Mouse (Mus musculus): ENCODE measurements around the gene Mpz. TPM values are rescaled to one million over a fixed set of nuclear protein-coding genes. Genes with fewer than 3 reads are reported as not detected.

Mpz gene
- total and polyA plus RNA-seq, 2 experiments, result 0.09 to 0.27 TPM

DNA sequence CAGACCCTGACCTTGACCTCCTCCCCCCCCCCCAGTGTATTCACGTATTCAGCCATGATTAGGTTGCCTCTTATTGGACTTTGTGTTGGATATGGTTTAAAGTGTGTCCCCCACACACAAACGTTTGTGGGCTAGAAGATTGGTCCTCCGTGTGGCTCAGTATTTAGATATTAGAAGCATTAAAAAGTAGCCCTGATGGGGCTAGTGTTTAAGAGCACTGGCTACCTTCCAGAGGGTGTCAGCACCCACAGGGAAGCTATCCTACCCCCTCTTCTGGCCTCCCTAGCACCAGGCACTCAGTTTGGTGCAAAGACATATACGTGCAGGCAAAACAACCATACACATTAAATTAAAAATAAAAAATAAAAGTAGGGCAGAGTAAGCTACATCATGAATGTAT is 37.5 kb upstream of the Mpz start:
- H3K79me2 ChIP-seq (ENCODE audit: control insufficient read depth, insufficient read depth, low read length), result no peaks in the 10 kb centered on the region
- no peak overlapping the region for H3K4me3 ChIP-seq (ENCODE audit: insufficient read depth, low read depth, low read length)
- H3K27ac ChIP-seq (replicated peaks; ENCODE audit: insufficient read depth, low read depth, low read length), result 0 out of 2 replicates have a peak overlapping the region, but pooled peaks have one; percentile 78
- DNase-seq (ENCODE audit: extremely low read depth, low read depth, low spot score), result no peak
- WGBS, result 68% methylated on average over 4 of the region's 4 CpGs
- H3K9ac ChIP-seq (ENCODE audit: low read depth, low read length), result no peak overlapping the region
- TF ChIP-seq POLR2A (IDR thresholded peaks at IDR 0.05; ENCODE audit: extremely low read depth, insufficient read depth, low read length) (no peak), CTCF (IDR thresholded peaks at IDR 0.05; ENCODE audit: low read depth, low read length) (no peak)
- peaks cover 11% of the 10 kb centered on the region for H3K4me1 ChIP-seq (ENCODE audit: control insufficient read depth, insufficient read depth, low read length)
- no peaks in the 10 kb centered on the region for H3K27me3 ChIP-seq (ENCODE audit: control insufficient read depth, insufficient read depth, low read length)
- no peaks in the 10 kb centered on the region for H3K36me3 ChIP-seq (ENCODE audit: control insufficient read depth, insufficient read depth, low read length)

DNA sequence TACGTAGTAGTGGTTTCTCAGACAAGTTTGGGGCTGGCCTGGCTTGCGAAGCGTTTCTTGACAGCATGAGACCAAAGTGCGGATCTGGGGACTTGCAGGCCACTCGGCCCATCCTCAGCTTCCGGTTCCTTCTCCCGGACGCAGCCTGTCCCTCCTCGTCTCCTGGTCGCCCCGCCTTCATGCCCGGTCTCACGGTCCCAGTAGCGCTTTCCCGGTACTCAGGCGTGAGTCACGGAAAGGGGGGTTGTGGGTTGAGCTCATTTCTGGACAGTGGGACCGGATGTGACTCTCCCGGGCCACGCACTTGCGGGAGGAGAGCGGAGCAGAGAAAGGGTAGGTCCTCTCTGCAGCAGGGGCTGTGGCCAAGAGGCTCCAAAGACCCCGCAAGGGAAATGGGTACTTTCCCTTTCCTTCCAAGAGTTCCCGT is 36.6 kb upstream of the Mpz start, which contains the start of gene Cfap126:
Gene Cfap126, plus strand, starts transcription at position 46 of the 427 bp plus-strand sequence.
- H3K27ac ChIP-seq (replicated peaks; ENCODE audit: insufficient read depth, low read depth, low read length), result peak within 1 kb of the TSS; percentile 78
- peak within 1 kb of the TSS; percentile 68 for H3K4me3 ChIP-seq (ENCODE audit: insufficient read depth, low read depth, low read length)
- no peak for TF ChIP-seq CTCF (IDR thresholded peaks at IDR 0.05; ENCODE audit: low read depth, low read length)
- peak; percentile 64; the same call in 1 of the 2 replicates for TF ChIP-seq POLR2A (IDR thresholded peaks at IDR 0.05; ENCODE audit: extremely low read depth, insufficient read depth, low read length)
- 4% methylated on average over 24 of the region's 24 CpGs for WGBS
- H3K36me3 ChIP-seq (ENCODE audit: control insufficient read depth, insufficient read depth, low read length), result no peaks in the 10 kb centered on the region
- H3K4me1 ChIP-seq (ENCODE audit: control insufficient read depth, insufficient read depth, low read length), result peaks cover 11% of the 10 kb centered on the region
- no peaks in the 10 kb centered on the region for H3K27me3 ChIP-seq (ENCODE audit: control insufficient read depth, insufficient read depth, low read length)
- peak; percentile 89 for DNase-seq (ENCODE audit: extremely low read depth, low read depth, low spot score)
- H3K79me2 ChIP-seq (ENCODE audit: control insufficient read depth, insufficient read depth, low read length), result no peaks in the 10 kb centered on the region
- peak within 1 kb of the TSS; percentile 76 for H3K9ac ChIP-seq (ENCODE audit: low read depth, low read length)

DNA sequence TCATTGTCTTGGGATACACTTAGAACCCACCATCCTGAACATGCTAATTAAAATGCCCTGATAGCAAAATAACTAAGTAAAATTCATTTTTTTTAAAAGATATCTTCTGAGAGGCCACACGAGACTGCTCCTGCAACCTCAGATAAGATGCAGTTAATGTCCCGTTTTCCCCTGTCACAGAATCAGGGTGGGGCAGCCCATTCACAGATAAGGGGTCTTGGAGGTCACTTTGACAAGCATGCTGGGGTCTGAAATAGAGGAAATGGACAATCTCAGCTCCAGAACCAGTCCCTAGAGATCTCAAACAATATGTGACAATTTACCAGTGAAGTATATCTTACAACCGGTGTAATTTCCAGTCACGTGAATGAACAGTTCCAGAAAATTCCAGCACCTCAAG is 34.2 kb upstream of the Mpz start:
- peaks cover 8% of the 10 kb centered on the region for H3K4me1 ChIP-seq (ENCODE audit: control insufficient read depth, insufficient read depth, low read length)

DNA sequence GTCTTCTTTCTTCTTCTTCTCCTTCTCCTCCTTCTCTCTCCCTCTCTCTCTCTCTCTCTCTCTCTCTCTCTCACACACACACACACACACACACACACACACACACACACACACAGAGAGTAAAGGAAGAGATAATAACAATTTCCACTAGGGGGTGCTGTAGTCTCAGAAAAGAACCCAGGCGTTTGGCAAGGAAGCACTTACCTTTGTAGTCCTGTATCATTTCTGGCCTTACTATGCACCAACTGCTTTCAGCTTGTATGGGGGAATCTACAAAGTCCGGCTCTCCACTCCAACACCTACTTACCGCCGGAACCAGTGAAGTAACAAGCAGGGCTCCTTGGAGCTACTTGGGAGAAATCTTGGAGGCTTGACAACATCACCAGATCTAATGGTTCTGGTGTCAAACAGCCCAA is 32.2 kb upstream of the Mpz start:
- no peaks in the 10 kb centered on the region for H3K36me3 ChIP-seq (ENCODE audit: control insufficient read depth, insufficient read depth, low read length)
- H3K4me1 ChIP-seq (ENCODE audit: control insufficient read depth, insufficient read depth, low read length), result peaks cover 5% of the 10 kb centered on the region; the same call in 1 of the 2 replicates
- peak; percentile 81 for DNase-seq (ENCODE audit: extremely low read depth, low read depth, low spot score)
- TF ChIP-seq POLR2A (IDR thresholded peaks at IDR 0.05; ENCODE audit: extremely low read depth, insufficient read depth, low read length) (no peak), CTCF (IDR thresholded peaks at IDR 0.05; ENCODE audit: low read depth, low read length) (peak; percentile 22; the same call in 1 of the 2 replicates)
- H3K27ac ChIP-seq (replicated peaks; ENCODE audit: insufficient read depth, low read depth, low read length), result no peak overlapping the region
- no peak overlapping the region for H3K9ac ChIP-seq (ENCODE audit: low read depth, low read length)
- 7% methylated on average over 4 of the region's 4 CpGs for WGBS
- H3K79me2 ChIP-seq (ENCODE audit: control insufficient read depth, insufficient read depth, low read length), result no peaks in the 10 kb centered on the region
- H3K27me3 ChIP-seq (ENCODE audit: control insufficient read depth, insufficient read depth, low read length), result no peaks in the 10 kb centered on the region
- no peak overlapping the region for H3K4me3 ChIP-seq (ENCODE audit: insufficient read depth, low read depth, low read length)

More for the DNA sequence above, 34.2 kb upstream of the Mpz start:
- no peak for TF ChIP-seq POLR2A (IDR thresholded peaks at IDR 0.05; ENCODE audit: extremely low read depth, insufficient read depth, low read length)
- Histone ChIP-seq H3K4me3 (ENCODE audit: insufficient read depth, low read depth, low read length) (no peak overlapping the region), H3K27me3 (ENCODE audit: control insufficient read depth, insufficient read depth, low read length) (no peaks in the 10 kb centered on the region), H3K79me2 (ENCODE audit: control insufficient read depth, insufficient read depth, low read length) (no peaks in the 10 kb centered on the region), H3K36me3 (ENCODE audit: control insufficient read depth, insufficient read depth, low read length) (no peaks in the 10 kb centered on the region), H3K9ac (ENCODE audit: low read depth, low read length) (no peak overlapping the region), H3K27ac (replicated peaks; ENCODE audit: insufficient read depth, low read depth, low read length) (no peak overlapping the region)
- no peak for DNase-seq (ENCODE audit: extremely low read depth, low read depth, low spot score)
- WGBS, result 74% methylated on average over 4 of the region's 4 CpGs

DNA sequence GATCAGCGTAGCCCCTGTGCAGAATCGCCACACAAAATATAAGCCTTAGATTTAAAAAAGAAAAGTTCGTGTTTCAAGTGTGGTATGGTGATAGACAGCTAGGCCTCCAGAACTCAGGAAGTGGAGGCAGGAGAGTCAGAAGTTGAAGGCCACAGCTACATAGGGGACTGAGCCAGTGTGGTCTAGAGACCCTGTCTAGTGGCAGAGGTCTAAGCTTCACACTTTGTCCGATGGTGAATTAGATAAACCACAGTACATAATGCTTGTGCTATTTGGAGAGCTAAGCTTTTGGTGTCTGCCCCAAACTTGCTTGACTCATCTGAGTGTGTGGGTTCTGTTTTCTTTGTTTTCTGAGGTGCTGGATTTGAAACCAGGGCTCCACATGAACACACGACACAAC is 31.5 kb upstream of the Mpz start:
- Histone ChIP-seq H3K36me3 (ENCODE audit: control insufficient read depth, insufficient read depth, low read length) (no peaks in the 10 kb centered on the region), H3K27ac (replicated peaks; ENCODE audit: insufficient read depth, low read depth, low read length) (no peak overlapping the region), H3K79me2 (ENCODE audit: control insufficient read depth, insufficient read depth, low read length) (no peaks in the 10 kb centered on the region), H3K27me3 (ENCODE audit: control insufficient read depth, insufficient read depth, low read length) (no peaks in the 10 kb centered on the region), H3K9ac (ENCODE audit: low read depth, low read length) (no peak overlapping the region), H3K4me1 (ENCODE audit: control insufficient read depth, insufficient read depth, low read length) (peaks cover 3% of the 10 kb centered on the region; the same call in 1 of the 2 replicates), H3K4me3 (ENCODE audit: insufficient read depth, low read depth, low read length) (no peak overlapping the region)
- 79% methylated on average over 5 of the region's 5 CpGs for WGBS
- DNase-seq (ENCODE audit: extremely low read depth, low read depth, low spot score), result no peak
- TF ChIP-seq CTCF (IDR thresholded peaks at IDR 0.05; ENCODE audit: low read depth, low read length) (no peak), POLR2A (IDR thresholded peaks at IDR 0.05; ENCODE audit: extremely low read depth, insufficient read depth, low read length) (no peak)

DNA sequence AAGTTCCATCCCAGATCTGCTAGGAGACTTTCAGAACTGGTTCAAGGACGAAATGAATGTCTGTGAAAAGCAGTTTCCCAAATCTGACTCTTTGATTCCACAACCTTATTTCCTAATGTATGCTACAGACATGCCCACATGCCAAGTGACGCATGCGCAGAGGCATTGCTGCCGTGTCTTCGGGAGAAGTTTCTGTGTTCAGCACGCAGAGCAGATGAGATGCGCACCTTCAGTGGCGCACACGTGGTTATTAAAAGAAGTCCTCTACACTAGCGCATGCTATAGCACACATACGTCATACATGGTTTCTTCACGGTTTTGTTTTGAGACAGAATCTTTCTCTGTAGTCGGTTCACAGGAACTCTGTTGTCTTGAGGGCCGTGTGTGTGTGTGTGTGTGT is 31.1 kb upstream of the Mpz start:
- no peak for DNase-seq (ENCODE audit: extremely low read depth, low read depth, low spot score)
- no peak overlapping the region for H3K4me3 ChIP-seq (ENCODE audit: insufficient read depth, low read depth, low read length)
- no peak for TF ChIP-seq CTCF (IDR thresholded peaks at IDR 0.05; ENCODE audit: low read depth, low read length)
- TF ChIP-seq POLR2A (IDR thresholded peaks at IDR 0.05; ENCODE audit: extremely low read depth, insufficient read depth, low read length), result no peak
- peaks cover 3% of the 10 kb centered on the region; the same call in 1 of the 2 replicates for H3K4me1 ChIP-seq (ENCODE audit: control insufficient read depth, insufficient read depth, low read length)
- H3K79me2 ChIP-seq (ENCODE audit: control insufficient read depth, insufficient read depth, low read length), result no peaks in the 10 kb centered on the region
- no peaks in the 10 kb centered on the region for H3K36me3 ChIP-seq (ENCODE audit: control insufficient read depth, insufficient read depth, low read length)
- WGBS, result 88% methylated on average over 14 of the region's 14 CpGs
- no peak overlapping the region for H3K27ac ChIP-seq (replicated peaks; ENCODE audit: insufficient read depth, low read depth, low read length)
- no peaks in the 10 kb centered on the region for H3K27me3 ChIP-seq (ENCODE audit: control insufficient read depth, insufficient read depth, low read length)
- no peak overlapping the region for H3K9ac ChIP-seq (ENCODE audit: low read depth, low read length)

Measured in liver, adult 2 months (tissue).